Mouse (Mus musculus) liver, embryonic 13.5 days (tissue): ENCODE results near the gene Fhdc1. TPM values are rescaled to one million over a fixed set of nuclear protein-coding genes. Genes with fewer than 3 reads are reported as not detected.

ENCODE experiments used
- ATAC-seq: fragments of 200-750 bp; cut with Nextera tagmentation; 2 replicates; pipeline ENCODE4 v1.8.0; 2017; ENCODE audit warnings: low read depth, mild to moderate bottlenecking, moderate number of reproducible peaks, moderate library complexity
- DNase-seq: peaks from one replicate; pipeline ENCODE4 v3.0.0; 2022
- H3K27ac ChIP-seq: fragments of 300-500 bp; sonication (generic); 2 replicates; pipeline ENCODE4 v1.5.1; 2015; ENCODE audit warnings: moderate library complexity, mild to moderate bottlenecking, inconsistent platforms
- H3K27me3 ChIP-seq: fragments of 300-500 bp; sonication (generic); 2 replicates; pipeline ENCODE4 v1.6.1; 2015; ENCODE audit warnings: mild to moderate bottlenecking, inconsistent platforms
- H3K36me3 ChIP-seq: fragments of 300-500 bp; sonication (generic); 2 replicates; pipeline ENCODE4 v1.6.1; 2015; ENCODE audit warnings: mild to moderate bottlenecking, inconsistent platforms
- H3K4me1 ChIP-seq: fragments of 300-500 bp; sonication (generic); replicated peaks from 2 replicates; pipeline ENCODE4 v1.6.1; 2015; ENCODE audit warnings: inconsistent platforms
- H3K4me2 ChIP-seq: fragments of 300-500 bp; sonication (generic); 2 replicates; pipeline ENCODE4 v1.6.1; 2015; ENCODE audit warnings: inconsistent platforms, mild to moderate bottlenecking, moderate library complexity
- H3K4me3 ChIP-seq: fragments of 300-500 bp; sonication (generic); replicated peaks from 2 replicates; pipeline ENCODE4 v1.5.1; 2015; ENCODE audit warnings: mild to moderate bottlenecking, inconsistent platforms
- H3K9ac ChIP-seq: fragments of 300-500 bp; sonication (generic); 2 replicates; pipeline ENCODE4 v1.6.1; 2015; ENCODE audit warnings: mild to moderate bottlenecking, inconsistent platforms
- H3K9me3 ChIP-seq: fragments of 300-500 bp; sonication (generic); replicated peaks from 2 replicates; pipeline ENCODE4 v1.6.1; 2016; ENCODE audit warnings: inconsistent platforms
- WGBS: fragments of 180-500 bp; shearing (Covaris S2); methylation state at CpG from one replicate; pipeline ENCODE4 v1.1.7; 2015; ENCODE audit not compliant: insufficient replicate concordance; 5-methylcytosine and 5-hydroxymethylcytosine counted together
- polyA plus RNA-seq: library from polyadenylated mRNA; unstranded; fragments of >200 nt; fragmentation: Nextera tagmentation; extraction: Ambion mirVana; gene quantifications from 2 replicates; pipeline ENCODE4 v1.2.1, GENCODE M21; 2015

The Fhdc1 gene
- polyA plus RNA-seq, 1 experiment from 2014 or later = 30.2 TPM

DNA sequence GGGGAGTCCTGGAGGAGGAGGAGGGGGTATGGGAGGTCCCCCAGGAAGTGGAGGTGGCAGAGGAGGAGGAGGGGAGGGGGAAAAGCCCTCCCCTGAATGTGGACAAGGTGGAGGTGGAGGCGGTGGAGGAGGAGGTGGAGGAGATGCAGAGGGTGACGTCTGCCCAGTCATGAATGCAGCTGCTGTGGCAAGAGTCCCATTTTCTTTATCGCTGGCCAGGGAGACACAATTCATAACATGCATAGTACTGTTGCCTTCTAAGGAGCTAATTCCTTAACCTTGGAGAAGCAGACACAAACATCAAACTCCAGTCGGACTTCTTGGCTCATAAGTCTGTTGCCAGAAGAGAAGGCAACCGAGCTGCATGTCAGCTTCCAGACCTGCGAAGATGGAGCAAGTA lies 5.8 kb downstream of the Fhdc1 start:
- DNase-seq = no peak
- Histone ChIP-seq H3K27ac (peak overlapping the region; percentile 99), H3K36me3 (peaks cover 56% of the 10 kb centered on the region), H3K27me3 (peaks cover 32% of the 10 kb centered on the region), H3K4me3 (peak overlapping the region; percentile 45; the same call in 1 of the 2 replicates), H3K4me2 (peak overlapping the region; percentile 97), H3K4me1 (peaks cover 99% of the 10 kb centered on the region), H3K9me3 (no peaks in the 10 kb centered on the region), H3K9ac (peak overlapping the region; percentile 72; the same call in 1 of the 2 replicates)
- ATAC-seq = no peak
- WGBS = 77% methylated on average over 6 of the region's 6 CpGs

DNA sequence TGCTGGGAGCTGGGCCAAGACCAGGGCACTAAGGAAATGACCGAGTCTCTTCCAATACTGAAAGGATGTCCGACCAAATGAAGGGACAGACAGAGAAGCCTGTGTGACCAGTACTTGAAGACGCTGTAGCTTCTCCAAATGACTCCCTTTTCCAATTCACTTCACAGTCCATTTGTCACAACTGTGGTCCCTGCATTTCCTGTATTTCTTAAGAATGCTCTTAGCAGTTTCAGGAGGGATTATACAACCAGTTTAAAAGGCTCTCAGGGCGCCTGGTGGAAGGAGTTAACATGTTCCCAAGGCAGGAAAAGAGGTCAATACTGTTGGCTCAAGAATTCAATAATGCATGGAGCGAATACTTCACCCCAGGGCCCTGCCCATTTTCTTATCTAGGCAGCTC lies 7.3 kb downstream of the Fhdc1 start:
- Histone ChIP-seq H3K9ac (peak overlapping the region; percentile 72), H3K27me3 (peaks cover 21% of the 10 kb centered on the region), H3K4me1 (peaks cover 99% of the 10 kb centered on the region), H3K4me2 (peak overlapping the region; percentile 97), H3K27ac (peak overlapping the region; percentile 99), H3K36me3 (peaks cover 69% of the 10 kb centered on the region), H3K9me3 (no peaks in the 10 kb centered on the region), H3K4me3 (peak overlapping the region; percentile 45)
- 59% methylated on average over 5 of the region's 5 CpGs for whole genome bisulfite sequencing
- ATAC-seq = no peak
- DNase-seq = no peak

DNA sequence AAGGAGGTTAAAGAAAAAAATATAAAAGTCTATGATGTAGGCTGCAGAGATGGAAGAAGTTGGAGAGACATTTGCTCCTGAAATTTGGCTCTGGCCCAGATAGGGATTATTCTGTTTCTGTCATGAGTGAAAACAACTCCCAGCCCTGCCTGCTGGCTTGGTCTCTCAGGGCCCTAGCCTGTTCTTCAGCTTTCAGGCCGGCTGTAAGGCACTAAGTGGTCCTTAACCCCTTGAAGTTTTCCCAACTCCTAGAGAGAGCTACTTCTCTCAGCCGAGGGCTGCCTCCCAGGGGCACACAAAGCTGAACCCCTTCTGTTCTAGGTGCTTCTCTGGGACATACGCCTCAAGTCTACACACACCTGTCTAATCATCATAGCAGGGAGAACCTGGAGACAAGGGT lies 7.7 kb downstream of the Fhdc1 start:
- DNase-seq (no peak), ATAC-seq (no peak)
- Histone ChIP-seq H3K4me1 (peaks cover 99% of the 10 kb centered on the region), H3K27ac (peak overlapping the region; percentile 99), H3K36me3 (peaks cover 74% of the 10 kb centered on the region), H3K4me2 (peak overlapping the region; percentile 97), H3K9me3 (no peaks in the 10 kb centered on the region), H3K27me3 (peaks cover 17% of the 10 kb centered on the region), H3K9ac (peak overlapping the region; percentile 72), H3K4me3 (peak overlapping the region; percentile 45)
- 62% methylated on average over 3 of the region's 3 CpGs for WGBS

DNA sequence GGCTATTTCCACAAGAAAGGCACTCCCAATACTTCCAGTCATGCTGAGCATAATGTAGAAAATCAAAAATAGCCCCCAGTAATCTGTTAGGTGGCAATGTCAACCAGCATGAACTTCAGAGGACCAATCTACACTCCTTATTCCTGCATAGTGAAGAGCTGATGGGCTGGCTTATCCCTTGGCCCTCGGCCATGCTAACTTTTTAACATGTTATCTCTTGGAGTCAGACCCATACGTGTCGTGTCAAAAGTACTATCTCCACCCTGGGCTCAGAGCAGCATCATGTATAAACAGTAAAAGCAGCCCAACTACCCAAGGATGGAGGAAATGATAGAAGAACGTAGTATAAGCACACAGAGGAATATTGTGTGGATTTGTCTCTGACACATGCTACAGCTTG lies 9.1 kb downstream of the Fhdc1 start:
- DNase-seq (peak; percentile 77), ATAC-seq (peak; percentile 97)
- H3K9ac ChIP-seq = peak overlapping the region; percentile 72
- H3K27ac ChIP-seq = peak overlapping the region; percentile 99
- 20% methylated on average over 4 of the region's 4 CpGs for WGBS
- no peaks in the 10 kb centered on the region for H3K9me3 ChIP-seq
- peaks cover 99% of the 10 kb centered on the region for H3K4me1 ChIP-seq
- peaks cover 13% of the 10 kb centered on the region for H3K27me3 ChIP-seq
- H3K4me3 ChIP-seq = peak overlapping the region; percentile 45
- H3K4me2 ChIP-seq = peak overlapping the region; percentile 97
- peaks cover 73% of the 10 kb centered on the region for H3K36me3 ChIP-seq

DNA sequence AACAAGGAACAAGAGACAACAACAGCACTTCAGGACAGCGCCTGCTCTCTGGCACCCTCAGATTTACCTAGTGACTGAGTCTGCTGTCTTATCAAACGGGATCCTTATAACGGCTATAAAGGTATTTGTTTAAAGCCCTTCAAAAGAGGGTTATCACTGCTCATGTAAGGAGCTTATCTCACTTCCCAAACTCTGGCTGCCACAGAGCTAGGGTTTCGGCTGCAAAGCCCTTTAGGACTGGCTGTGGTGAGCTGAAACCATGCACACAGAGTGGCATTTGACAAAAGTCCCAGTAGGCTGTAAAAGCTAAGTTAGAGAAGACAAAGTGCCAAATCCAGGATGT lies 12.1 kb downstream of the Fhdc1 start:
- peak overlapping the region; percentile 52 for H3K9ac ChIP-seq
- H3K4me3 ChIP-seq = peak overlapping the region; percentile 31
- DNase-seq = no peak
- ATAC-seq = peak; percentile 32
- WGBS = 8% methylated on average over 4 of the region's 4 CpGs
- H3K4me1 ChIP-seq = peaks cover 91% of the 10 kb centered on the region
- H3K27me3 ChIP-seq = peaks cover 8% of the 10 kb centered on the region; the same call in 1 of the 2 replicates
- H3K9me3 ChIP-seq = no peaks in the 10 kb centered on the region
- peaks cover 72% of the 10 kb centered on the region for H3K36me3 ChIP-seq
- H3K4me2 ChIP-seq = peak overlapping the region; percentile 54
- H3K27ac ChIP-seq = peak overlapping the region; percentile 99

DNA sequence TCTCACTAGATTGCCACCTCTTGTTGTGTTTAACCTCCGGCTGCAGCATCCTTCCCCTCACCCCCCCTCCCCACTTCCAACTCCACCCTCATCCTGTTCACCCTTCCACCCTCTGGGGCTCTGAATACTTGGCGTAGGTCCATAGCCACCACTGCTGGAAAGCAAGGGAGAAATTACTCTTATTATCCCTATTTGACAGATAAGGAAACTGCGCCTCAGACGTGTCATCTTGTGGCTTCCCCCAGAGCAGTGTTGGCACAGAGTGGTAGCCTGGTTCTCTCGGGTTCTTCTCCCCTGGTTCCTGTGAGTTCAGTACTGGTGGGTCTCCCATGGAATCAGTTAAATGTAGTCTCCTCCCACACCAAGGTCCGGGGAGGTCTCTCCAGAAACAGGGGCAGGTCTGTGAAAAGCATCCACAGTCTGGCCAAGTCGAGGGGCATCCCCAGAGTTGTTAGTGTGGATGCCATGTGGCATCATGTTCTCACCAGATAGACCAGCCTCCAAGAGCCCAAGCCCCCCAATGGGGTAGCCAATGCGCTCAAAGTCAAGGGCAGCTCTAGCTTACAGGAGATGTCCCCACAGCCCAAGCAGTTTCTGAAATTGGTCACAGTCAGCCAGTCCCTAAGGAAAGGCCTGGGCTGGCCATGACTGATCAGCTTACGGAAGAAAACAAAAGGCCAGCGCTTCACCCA lies 12.7 kb downstream of the Fhdc1 start:
- Histone ChIP-seq H3K4me3 (peak overlapping the region; percentile 31), H3K36me3 (peaks cover 70% of the 10 kb centered on the region), H3K4me2 (peak overlapping the region; percentile 54), H3K9me3 (no peaks in the 10 kb centered on the region), H3K27ac (peak overlapping the region; percentile 99), H3K9ac (peak overlapping the region; percentile 52), H3K27me3 (peaks cover 8% of the 10 kb centered on the region; the same call in 1 of the 2 replicates), H3K4me1 (peaks cover 90% of the 10 kb centered on the region)
- no peak for ATAC-seq
- 26% methylated on average over 10 of the region's 10 CpGs for WGBS
- DNase-seq = no peak

DNA sequence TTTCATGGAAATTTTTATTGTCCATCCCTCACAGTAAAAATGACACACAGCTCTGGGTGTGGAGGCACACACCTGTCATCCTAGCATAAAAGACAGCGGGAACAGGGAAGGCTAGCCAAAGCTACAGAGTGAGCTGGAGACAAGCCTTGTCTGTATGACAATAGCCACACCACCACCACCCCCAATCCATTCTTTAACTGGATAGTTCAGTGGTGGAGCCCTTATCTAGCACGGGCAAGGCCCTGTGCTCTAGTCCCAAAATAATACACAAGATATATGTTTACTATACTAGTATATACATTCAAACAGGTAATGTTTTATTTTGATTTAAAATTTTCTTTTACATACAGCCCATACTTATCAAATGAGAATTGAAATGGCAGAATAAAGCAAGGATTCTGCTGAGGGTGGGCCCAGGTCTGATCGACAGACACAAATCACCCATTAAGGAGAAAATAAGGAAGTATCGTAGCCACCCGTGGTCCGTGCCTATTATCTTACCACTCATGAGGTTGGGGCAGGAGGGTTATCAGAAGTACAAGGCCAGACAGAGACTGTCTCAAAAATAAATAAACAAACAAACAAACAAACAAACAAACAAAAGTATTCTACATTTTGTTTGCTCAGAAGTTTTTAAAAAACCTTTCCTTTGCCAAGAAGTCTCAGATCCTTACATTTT lies 14.3 kb downstream of the Fhdc1 start:
- H3K9me3 ChIP-seq = no peaks in the 10 kb centered on the region
- H3K4me1 ChIP-seq = peaks cover 90% of the 10 kb centered on the region
- ATAC-seq (peak; percentile 42; the same call in 1 of the 2 replicates), DNase-seq (no peak)
- H3K27ac ChIP-seq = peak overlapping the region; percentile 99
- H3K4me3 ChIP-seq = peak overlapping the region; percentile 3; the same call in 1 of the 2 replicates
- peaks cover 8% of the 10 kb centered on the region; the same call in 1 of the 2 replicates for H3K27me3 ChIP-seq
- peak overlapping the region; percentile 50 for H3K4me2 ChIP-seq
- peak overlapping the region; percentile 56 for H3K9ac ChIP-seq
- H3K36me3 ChIP-seq = peaks cover 71% of the 10 kb centered on the region
- WGBS = 15% methylated on average over 6 of the region's 6 CpGs

DNA sequence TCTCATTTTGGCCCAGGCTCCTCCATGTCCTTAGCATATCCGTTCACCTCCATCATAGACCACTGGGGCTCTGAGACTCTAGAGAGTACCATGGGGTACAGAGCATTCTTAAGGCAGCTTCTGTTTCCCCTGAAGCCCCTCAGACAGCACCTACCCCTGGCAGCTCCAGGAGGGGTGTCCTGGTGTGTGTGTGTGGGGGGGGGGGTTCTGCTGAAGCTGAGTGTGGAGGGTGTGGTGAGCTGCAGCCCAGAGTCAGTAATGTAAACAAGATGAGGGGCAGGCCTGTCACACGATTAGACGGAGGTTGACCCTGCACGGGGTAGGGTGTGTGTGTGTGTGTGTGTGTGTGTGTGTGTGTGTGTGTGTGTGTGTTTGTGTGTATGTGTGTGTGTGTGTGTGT lies 18.5 kb downstream of the Fhdc1 start:
- Histone ChIP-seq H3K27me3 (0 out of 2 replicates have a peak, but pooled peaks cover 4% of the 10 kb centered on the region), H3K36me3 (peaks cover 71% of the 10 kb centered on the region), H3K9me3 (no peaks in the 10 kb centered on the region), H3K27ac (peak overlapping the region; percentile 99), H3K4me2 (peak overlapping the region; percentile 71), H3K4me1 (peaks cover 89% of the 10 kb centered on the region), H3K4me3 (no peak overlapping the region), H3K9ac (peak overlapping the region; percentile 78)
- 48% methylated on average over 3 of the region's 4 CpGs for WGBS
- DNase-seq (no peak), ATAC-seq (peak; percentile 70)

DNA sequence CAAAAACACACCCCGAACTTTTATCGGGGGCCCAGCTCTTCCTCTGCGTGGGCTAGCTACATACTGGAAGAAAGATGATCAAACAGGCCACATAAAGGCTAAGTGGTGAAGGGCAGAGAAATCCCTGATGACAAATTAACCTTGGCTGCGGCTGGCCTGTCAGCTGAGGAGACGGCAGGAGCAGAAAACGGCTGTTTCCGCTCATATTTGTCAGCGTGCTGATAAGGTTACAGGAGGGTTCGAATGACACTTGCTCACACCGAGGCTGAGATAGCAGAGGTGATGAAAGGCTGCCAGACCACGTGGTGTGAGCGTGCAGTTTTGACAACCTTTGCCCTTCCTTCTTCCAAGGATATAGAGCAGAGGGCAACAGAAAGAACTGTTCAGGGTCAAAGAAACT lies 19.3 kb downstream of the Fhdc1 start:
- H3K4me3 ChIP-seq = peak overlapping the region; percentile 44
- peak; percentile 67 for DNase-seq
- no peaks in the 10 kb centered on the region for H3K9me3 ChIP-seq
- peaks cover 79% of the 10 kb centered on the region for H3K36me3 ChIP-seq
- ATAC-seq = peak; percentile 87
- H3K9ac ChIP-seq = peak overlapping the region; percentile 78
- peaks cover 89% of the 10 kb centered on the region for H3K4me1 ChIP-seq
- peak overlapping the region; percentile 99 for H3K27ac ChIP-seq
- 0 out of 2 replicates have a peak, but pooled peaks cover 4% of the 10 kb centered on the region for H3K27me3 ChIP-seq
- H3K4me2 ChIP-seq = peak overlapping the region; percentile 71
- 1% methylated on average over 12 of the region's 12 CpGs for WGBS

DNA sequence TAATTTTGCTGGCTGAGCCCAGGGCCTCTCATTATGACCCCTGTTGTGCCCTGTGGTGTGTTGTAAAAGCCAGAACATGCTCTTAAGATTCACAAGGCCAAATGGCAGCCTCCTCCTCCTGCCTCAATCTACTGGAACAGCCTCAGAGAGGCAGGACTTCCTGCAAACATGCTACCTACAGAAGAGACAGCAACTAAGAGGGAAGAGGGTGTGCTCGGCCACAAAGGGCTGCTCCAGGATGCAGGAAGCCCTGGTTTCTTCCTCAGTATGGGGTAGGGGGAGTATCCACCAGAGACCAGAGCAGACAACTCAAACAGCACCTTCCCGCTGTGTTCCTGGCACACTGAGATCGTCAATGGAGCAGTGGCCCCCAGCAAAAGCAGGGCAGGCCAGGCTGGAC lies 19.7 kb downstream of the Fhdc1 start:
- Histone ChIP-seq H3K4me1 (peaks cover 88% of the 10 kb centered on the region), H3K36me3 (peaks cover 79% of the 10 kb centered on the region), H3K9ac (peak overlapping the region; percentile 78), H3K9me3 (no peaks in the 10 kb centered on the region), H3K27me3 (0 out of 2 replicates have a peak, but pooled peaks cover 4% of the 10 kb centered on the region), H3K4me3 (peak overlapping the region; percentile 44), H3K4me2 (peak overlapping the region; percentile 71), H3K27ac (peak overlapping the region; percentile 99)
- ATAC-seq (no peak), DNase-seq (no peak)
- 3% methylated on average over 3 of the region's 3 CpGs for WGBS

DNA sequence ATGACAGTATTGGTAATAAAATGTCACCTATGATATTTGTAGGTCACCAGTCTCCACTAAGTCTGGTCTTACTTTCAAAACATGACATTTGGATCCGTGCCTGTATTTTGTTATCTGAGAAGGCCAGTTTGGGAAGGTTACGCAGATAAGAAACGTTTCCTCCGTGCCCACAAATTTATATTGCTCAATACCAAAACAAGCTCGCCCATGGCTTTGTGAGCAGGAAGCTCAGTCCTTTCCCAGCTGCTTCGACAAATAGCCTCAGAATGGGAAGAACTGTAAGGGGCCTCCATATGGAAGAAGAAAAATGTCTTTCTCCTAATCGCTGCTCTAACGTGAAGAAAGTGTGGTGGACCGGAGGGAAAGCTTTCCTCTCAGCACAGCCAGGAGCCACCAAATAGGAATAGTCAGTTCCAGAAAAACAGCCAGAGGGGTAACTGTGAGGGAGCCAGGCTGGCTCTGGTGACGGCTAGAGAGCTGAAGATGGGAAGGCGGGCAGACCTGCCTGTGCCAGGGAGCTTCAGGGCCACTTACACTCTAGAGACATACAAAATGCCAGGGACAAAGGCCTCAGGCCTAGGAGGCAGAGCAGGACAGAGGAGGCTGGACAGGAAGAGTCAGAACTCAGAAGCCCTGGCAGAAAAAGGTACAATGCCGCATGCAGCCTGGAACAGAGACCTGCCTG lies 24.4 kb downstream of the Fhdc1 start:
- peak; percentile 80 for ATAC-seq
- Histone ChIP-seq H3K27ac (peak overlapping the region; percentile 99), H3K27me3 (no peaks in the 10 kb centered on the region), H3K4me2 (peak overlapping the region; percentile 69), H3K9me3 (no peaks in the 10 kb centered on the region), H3K9ac (peak overlapping the region; percentile 80), H3K4me1 (peaks cover 80% of the 10 kb centered on the region), H3K4me3 (peak overlapping the region; percentile 42), H3K36me3 (peaks cover 85% of the 10 kb centered on the region)
- WGBS = 17% methylated on average over 12 of the region's 12 CpGs
- peak; percentile 72 for DNase-seq
